12 mouse cellular contexts compared by ENCODE assay signal in the genomic region with DNA sequence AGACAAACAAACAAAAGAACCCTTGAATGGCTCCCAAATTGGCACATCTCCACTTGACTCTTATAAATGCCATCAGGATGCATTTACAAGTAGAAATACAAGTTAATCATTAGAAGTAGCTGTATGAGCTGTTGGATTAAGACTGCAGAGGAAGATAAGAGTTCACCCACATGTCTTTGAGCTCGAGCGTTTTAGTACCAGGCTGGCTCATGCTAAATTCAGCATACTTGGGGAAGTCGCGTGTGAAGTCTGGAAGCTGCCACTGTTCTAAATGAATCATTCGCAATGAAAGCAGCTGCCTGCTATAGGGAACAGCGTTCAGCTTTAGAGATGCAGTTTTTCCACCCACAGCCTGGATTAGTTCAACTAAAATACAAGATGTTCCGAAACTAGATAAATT. TPM values are rescaled to one million over a fixed set of nuclear protein-coding genes. Genes with fewer than 3 reads are reported as not detected.
DNase-seq lines count a peak whose midpoint lies in the region; ATAC-seq and TF ChIP-seq lines count a peak whose summit lies in the region.
"Had no signal": no experiment of that assay in that cellular context is flagged by ENCODE, and none has a peak within 500 bp of the region (broad histone marks: within the 10 kb centered on the region; RNA-seq: fewer than 3 reads in every experiment).

No protein-coding gene starts in this region.

- H3K4me2 ChIP-seq in lung, embryonic 14.5 days: no peak overlapping the region
- H3K4me2 ChIP-seq in forebrain, postnatal 0 days (ENCODE audit: low read depth): no peak overlapping the region
- H3K4me2 ChIP-seq in intestine, embryonic 15.5 days (replicated peaks): no peak overlapping the region
- H3K4me2 ChIP-seq: heart, embryonic 12.5 days; neural tube, embryonic 15.5 days had no signal

- no peaks in the 10 kb centered on the region for H3K9me3 ChIP-seq in lung, embryonic 14.5 days (ENCODE audit: low read depth, low read length)
- no peaks in the 10 kb centered on the region for H3K9me3 ChIP-seq in forebrain, postnatal 0 days (ENCODE audit: low read length)
- H3K9me3 ChIP-seq in intestine, embryonic 15.5 days: no peaks in the 10 kb centered on the region
- H3K9me3 ChIP-seq: heart, embryonic 12.5 days; neural tube, embryonic 15.5 days had no signal

- no peak for TF ChIP-seq CTCF in lung, embryonic 14.5 days (IDR thresholded peaks at IDR 0.05; ENCODE audit: low read depth)
- no peak for TF ChIP-seq CTCF in forebrain, postnatal 0 days (IDR thresholded peaks at IDR 0.05; ENCODE audit: low read depth)
- no peak for TF ChIP-seq CTCF in left cerebral cortex, adult 2 months (IDR thresholded peaks at IDR 0.05)
- no peak for TF ChIP-seq CTCF in heart, adult 2 months (IDR thresholded peaks at IDR 0.05)

- no peaks in the 10 kb centered on the region for H3K79me2 ChIP-seq in heart, adult 2 months (replicated peaks; ENCODE audit: control insufficient read depth, insufficient read depth, low read length)

- TF ChIP-seq POLR2A in heart, adult 2 months (IDR thresholded peaks at IDR 0.05; ENCODE audit: insufficient read depth, low read depth, low read length): no peak

- H3K4me1 ChIP-seq in lung, embryonic 14.5 days (ENCODE audit: insufficient read depth): no peaks in the 10 kb centered on the region
- H3K4me1 ChIP-seq in forebrain, postnatal 0 days (ENCODE audit: insufficient read depth): no peaks in the 10 kb centered on the region
- H3K4me1 ChIP-seq in intestine, embryonic 15.5 days (replicated peaks): no peaks in the 10 kb centered on the region
- no peaks in the 10 kb centered on the region for H3K4me1 ChIP-seq in heart, adult 2 months (ENCODE audit: control insufficient read depth, insufficient read depth, low read length)
- H3K4me1 ChIP-seq: heart, embryonic 12.5 days; neural tube, embryonic 15.5 days had no signal

- intact Hi-C loops in left cerebral cortex, adult 2 months (cut with DNase I): loop anchor here (2.0 kb wide), 1 partner anchor 55 kb away; no protein-coding TSS in a partner anchor
- intact Hi-C loops in heart, adult 2 months (cut with DNase I): no loop called here

- no peak overlapping the region for H3K9ac ChIP-seq in lung, embryonic 14.5 days
- no peak overlapping the region for H3K9ac ChIP-seq in forebrain, postnatal 0 days
- no peak overlapping the region for H3K9ac ChIP-seq in intestine, embryonic 15.5 days
- H3K9ac ChIP-seq in heart, adult 2 months (ENCODE audit: low read depth, low read length): no peak overlapping the region
- H3K9ac ChIP-seq: heart, embryonic 12.5 days; neural tube, embryonic 15.5 days had no signal

- DNase-seq in lung, embryonic 14.5 days: peak; percentile 39
- DNase-seq in lung, postnatal 10 days: no peak
- peak; percentile 80 for DNase-seq in forebrain, postnatal 0 days
- DNase-seq in left cerebral cortex, adult 2 months (ENCODE audit: extremely low spot score in 1 of 2, low spot score in 2 of 2): peak; percentile 48 to 53
- peak; percentile 77 to 85 for DNase-seq in right cerebral cortex, postnatal 36 days (ENCODE audit: low spot score in 2 of 2)
- no peak for DNase-seq in heart, adult 18-20 months
- no peak for DNase-seq in heart, adult 2 months
- DNase-seq: kidney, adult 18-20 months; liver had no signal

- H3K4me3 ChIP-seq in lung, embryonic 14.5 days (ENCODE audit: low read depth, low read length): no peak overlapping the region
- no peak overlapping the region for H3K4me3 ChIP-seq in forebrain, postnatal 0 days (ENCODE audit: low read depth, low read length)
- H3K4me3 ChIP-seq in left cerebral cortex, adult 2 months: no peak overlapping the region; the same call in 1 of the 2 replicates
- no peak overlapping the region for H3K4me3 ChIP-seq in intestine, embryonic 15.5 days (replicated peaks)
- H3K4me3 ChIP-seq in heart, adult 2 months: no peak overlapping the region
- H3K4me3 ChIP-seq: heart, embryonic 12.5 days; neural tube, embryonic 15.5 days had no signal

- WGBS in lung, embryonic 14.5 days: 43% methylated on average over 7 of the region's 7 CpGs
- WGBS in forebrain, postnatal 0 days: 47% methylated on average over 7 of the region's 7 CpGs
- WGBS in intestine, embryonic 15.5 days: 51% methylated on average over 7 of the region's 7 CpGs
- WGBS in heart, adult 2 months: 48% methylated on average over 7 of the region's 7 CpGs

- TF ChIP-seq EP300 in heart, adult 2 months (IDR thresholded peaks at IDR 0.05; ENCODE audit: insufficient read depth, low read depth, low read length): no peak

- no peak overlapping the region for H3K27ac ChIP-seq in lung, embryonic 14.5 days (ENCODE audit: low read depth)
- H3K27ac ChIP-seq in forebrain, postnatal 0 days (ENCODE audit: low read depth, low read length): 0 out of 2 replicates have a peak overlapping the region, but pooled peaks have one; percentile 16
- H3K27ac ChIP-seq in left cerebral cortex, adult 2 months: no peak overlapping the region
- H3K27ac ChIP-seq in intestine, embryonic 15.5 days: no peak overlapping the region
- H3K27ac ChIP-seq in heart, adult 2 months: no peak overlapping the region
- H3K27ac ChIP-seq: neural tube, embryonic 15.5 days had no signal

- no peak for ATAC-seq in lung, embryonic 14.5 days (ENCODE audit: insufficient read depth)
- peak; percentile 97 for ATAC-seq in forebrain, postnatal 0 days
- ATAC-seq in intestine, embryonic 15.5 days: no peak

- no peaks in the 10 kb centered on the region for H3K36me3 ChIP-seq in lung, embryonic 14.5 days (ENCODE audit: insufficient read depth)
- no peaks in the 10 kb centered on the region for H3K36me3 ChIP-seq in forebrain, postnatal 0 days (ENCODE audit: insufficient read depth)
- H3K36me3 ChIP-seq in intestine, embryonic 15.5 days: no peaks in the 10 kb centered on the region
- no peaks in the 10 kb centered on the region for H3K36me3 ChIP-seq in heart, adult 2 months (ENCODE audit: control insufficient read depth, insufficient read depth, low read length)
- H3K36me3 ChIP-seq: heart, embryonic 12.5 days; neural tube, embryonic 15.5 days had no signal

- no peaks in the 10 kb centered on the region for H3K27me3 ChIP-seq in lung, embryonic 14.5 days (ENCODE audit: insufficient read depth, low read length)
- no peaks in the 10 kb centered on the region for H3K27me3 ChIP-seq in forebrain, postnatal 0 days (ENCODE audit: insufficient read depth, low read length)
- no peaks in the 10 kb centered on the region for H3K27me3 ChIP-seq in intestine, embryonic 15.5 days (replicated peaks)
- no peaks in the 10 kb centered on the region for H3K27me3 ChIP-seq in heart, adult 2 months (ENCODE audit: control insufficient read depth, insufficient read depth, low read length)
- H3K27me3 ChIP-seq: heart, embryonic 12.5 days; neural tube, embryonic 15.5 days had no signal

RNA-seq across cellular contexts. Expression of gene Hcn1, which starts 57.4 kb away (rescaled TPM):
- 0.36 and 0.38 TPM in 2 replicates for polyA plus RNA-seq in lung, embryonic 14.5 days (2014; fragmentation: Nextera tagmentation; extraction: Ambion mirVana)
- total RNA-seq in forebrain, postnatal 0 days (2014; rRNA removed): 6.5 and 6.9 TPM in 2 replicates
- polyA plus RNA-seq in forebrain, postnatal 0 days (2015; fragmentation: Nextera tagmentation; extraction: Ambion mirVana): 0.88 and 1.7 TPM in 2 replicates
- total RNA-seq in left cerebral cortex, adult 2 months (2021): 10 to 100 TPM; 43.3 to 46.7 TPM
- 1 to 10 TPM in 1 of 2 experiments, under 1 TPM in 1; 0.67 to 1.2 TPM for total RNA-seq in heart, adult 18-20 months (2021)
- polyA plus RNA-seq in intestine, embryonic 15.5 days (2015; fragmentation: Nextera tagmentation; extraction: Ambion mirVana): 0.04 and 0.05 TPM in 2 replicates
- total RNA-seq in heart, adult 2 months (2021): 1 to 10 TPM; 1.2 to 1.3 TPM
- polyA plus RNA-seq in heart, adult 2 months (2012; rRNA removed): 0.59 and 0.70 TPM in 2 replicates

Comparison
In these comparisons a context has a peak if more than half of its experiments do, and no peak if none do; other contexts are left out.
1. DNase-seq: peak in lung, embryonic 14.5 days (single experiment), forebrain, postnatal 0 days (single experiment), left cerebral cortex, adult 2 months (2 of 2) and right cerebral cortex, postnatal 36 days (2 of 2); none in lung, postnatal 10 days (single experiment), heart, adult 18-20 months (0 of 2) and heart, adult 2 months (0 of 2).